Mouse (Mus musculus): ENCODE measurements around the gene Hes2.

The Hes2 gene

DNA sequence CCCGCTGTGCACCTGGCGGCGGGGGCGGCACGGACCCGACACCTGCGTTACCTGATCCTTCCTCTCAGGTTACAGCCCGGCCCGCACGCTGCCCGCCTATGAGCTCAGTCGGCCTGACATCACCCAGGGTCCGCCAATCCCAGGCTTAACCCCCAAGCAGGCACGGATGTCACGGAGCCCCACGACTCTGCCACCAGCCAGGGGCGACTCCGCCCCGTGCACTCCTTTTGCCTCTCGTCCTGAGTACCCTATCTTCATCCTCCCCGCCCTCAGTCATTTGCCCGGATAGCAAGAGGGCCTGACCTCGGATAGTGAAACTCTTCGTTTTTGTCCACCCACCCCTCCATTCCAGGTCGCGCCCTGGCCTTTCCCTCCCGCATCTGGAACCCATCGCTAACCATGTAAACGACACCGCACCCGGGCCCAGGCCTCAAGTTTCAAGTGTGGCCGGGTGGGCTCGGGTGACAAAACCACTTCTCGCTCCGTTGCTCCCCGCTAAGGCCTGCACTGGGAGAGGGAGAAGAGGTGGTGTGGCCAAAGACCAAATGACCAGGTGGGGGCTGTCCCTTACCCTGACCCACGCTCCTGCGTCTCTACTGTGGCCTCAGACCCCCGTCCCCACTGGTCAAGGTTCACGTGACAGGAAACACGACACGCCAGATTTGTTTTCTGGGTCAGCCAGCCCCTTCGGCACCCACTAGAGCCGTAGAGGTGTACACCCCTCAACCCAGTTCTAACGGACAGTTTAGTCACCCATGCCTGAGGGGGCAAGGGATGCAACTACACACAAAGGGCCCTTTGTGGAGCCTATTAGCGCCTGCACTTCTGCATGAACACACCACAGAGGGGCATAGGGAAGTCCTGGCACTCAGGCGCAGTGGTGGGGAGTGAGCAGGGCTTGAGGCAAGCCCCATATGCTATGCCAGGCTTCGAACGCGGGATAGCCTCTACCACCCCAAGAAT is 26.6 kb upstream of the Hes2 start:
- DNase-seq: no peak

DNA sequence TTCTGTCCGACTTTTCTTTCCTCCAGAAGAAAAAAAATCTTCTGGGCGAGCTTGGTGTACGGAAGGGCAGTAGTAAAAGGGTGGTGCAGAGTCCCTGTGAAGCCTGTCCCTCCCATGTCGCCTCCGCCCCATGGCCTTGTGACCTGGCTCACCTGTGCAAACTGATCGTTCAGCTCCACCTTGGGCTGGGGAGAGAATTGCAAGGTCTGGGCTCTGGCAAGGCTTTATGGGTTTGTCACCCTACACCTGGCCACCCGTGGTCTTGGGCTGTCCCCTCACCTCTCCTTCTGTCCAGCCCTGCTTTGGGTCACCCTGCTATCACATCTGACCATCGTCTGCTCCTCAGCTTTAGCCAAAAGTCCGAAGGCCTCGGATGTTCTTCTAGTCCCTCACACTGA is 25.9 kb upstream of the Hes2 start:
- DNase-seq: no peak

- no peak for DNase-seq
Observed at GRCm38 (mm10) chr4:152133213-152133612, 25.5 kb upstream of the Hes2 start.

DNA sequence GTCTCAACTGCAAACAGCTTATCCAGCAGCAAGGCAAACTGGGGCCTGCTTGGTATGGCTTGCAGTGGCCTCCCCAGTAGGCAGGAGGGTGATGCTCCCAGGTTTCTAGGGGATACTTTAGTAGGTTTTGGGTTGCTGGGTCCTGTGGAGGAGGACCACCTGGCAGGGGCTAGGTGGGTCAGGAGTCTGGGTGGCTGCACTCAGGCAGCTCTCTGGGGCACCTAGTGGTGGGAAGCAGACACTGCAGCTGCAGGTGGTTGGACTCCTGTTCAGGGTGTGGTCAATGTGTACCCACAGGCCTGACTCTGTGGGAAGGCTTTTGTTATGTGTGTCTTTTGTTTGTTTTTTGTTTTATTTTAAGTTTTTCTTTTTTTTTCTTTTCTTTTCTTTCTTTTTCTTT is 24.2 kb upstream of the Hes2 start:
- no peak for DNase-seq

- no peak for DNase-seq
Observed at GRCm38 (mm10) chr4:152135363-152135762, 23.3 kb upstream of the Hes2 start.

DNA sequence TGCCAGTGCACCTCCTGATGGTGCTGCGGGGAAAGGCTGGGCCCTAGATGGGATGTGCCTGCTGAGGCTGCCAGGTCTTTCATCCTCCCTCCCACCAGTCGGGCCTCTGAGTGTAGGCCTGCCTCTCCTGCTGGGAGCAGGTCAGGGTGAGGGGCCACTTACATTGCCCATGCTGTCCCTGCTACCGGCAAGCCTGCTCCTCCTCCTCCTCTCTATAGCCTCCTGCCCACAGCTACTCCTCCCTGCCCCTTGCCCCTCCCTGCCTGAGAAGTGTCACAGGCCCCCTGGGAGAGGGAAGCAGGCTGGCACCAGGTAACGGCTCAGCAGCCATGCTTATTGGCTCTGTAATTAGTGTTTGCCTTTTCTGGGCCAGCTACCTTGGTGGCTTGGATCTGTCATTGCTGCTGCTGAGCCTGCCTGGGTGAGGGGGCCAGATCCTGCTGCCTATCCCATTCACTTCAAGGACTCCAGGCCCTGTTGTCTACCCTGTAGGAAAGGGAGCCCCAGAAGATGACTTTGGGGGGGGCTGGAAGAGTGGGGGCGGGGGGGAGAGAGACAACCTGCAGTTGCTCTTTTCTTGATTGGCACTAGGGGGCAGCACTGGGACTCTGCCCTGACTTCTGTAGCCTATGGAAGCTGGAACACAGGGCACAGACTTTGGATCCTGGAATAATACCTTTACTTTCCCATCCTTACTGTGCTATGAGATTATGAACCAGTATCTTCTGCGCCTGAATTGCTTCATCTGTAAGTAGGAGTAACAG is 22.4 kb upstream of the Hes2 start:
- DNase-seq: no peak

- no peak for DNase-seq
Observed at GRCm38 (mm10) chr4:152136876-152137250, 21.8 kb upstream of the Hes2 start.

DNA sequence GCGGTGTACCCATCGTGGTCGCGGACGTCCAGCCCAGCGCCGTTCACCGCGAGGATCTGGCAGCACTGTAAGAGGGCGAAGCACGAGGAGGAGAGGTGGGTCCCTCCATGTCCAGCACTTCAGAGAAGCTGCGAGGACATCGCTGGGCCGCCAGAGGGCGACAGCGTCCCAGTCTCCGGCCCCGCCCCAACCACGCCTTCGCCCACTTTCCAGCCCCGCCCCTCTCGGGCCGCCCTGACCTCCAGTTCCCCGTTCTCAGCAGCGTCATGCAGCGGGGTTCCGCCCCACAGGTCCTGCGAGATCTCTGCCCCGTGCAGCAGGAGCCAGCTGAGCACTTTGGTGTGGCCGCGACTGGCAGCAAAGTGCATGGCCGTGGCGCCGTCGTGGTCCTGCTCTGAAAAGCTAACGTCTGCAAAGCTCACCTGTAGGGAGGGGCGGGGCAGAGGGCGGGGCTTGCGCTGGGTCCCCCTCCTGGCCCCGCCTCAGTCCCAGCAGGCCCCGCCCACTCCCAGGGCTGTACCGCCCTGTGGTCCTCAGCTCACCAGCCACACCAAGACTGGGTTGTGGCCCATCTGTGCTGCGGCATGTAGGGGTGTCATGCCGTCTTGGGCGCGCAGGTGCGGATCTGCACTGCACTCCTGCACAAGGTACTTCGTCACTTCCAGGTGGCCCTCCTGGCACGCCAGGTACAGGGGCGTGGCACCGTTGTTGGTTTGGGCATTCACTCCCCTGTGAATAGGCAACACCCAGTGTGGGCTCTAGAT is 20.0 kb upstream of the Hes2 start:
- DNase-seq: peak; percentile 76

- DNase-seq: no peak
Observed at GRCm38 (mm10) chr4:152140441-152140840, 18.2 kb upstream of the Hes2 start.

DNA sequence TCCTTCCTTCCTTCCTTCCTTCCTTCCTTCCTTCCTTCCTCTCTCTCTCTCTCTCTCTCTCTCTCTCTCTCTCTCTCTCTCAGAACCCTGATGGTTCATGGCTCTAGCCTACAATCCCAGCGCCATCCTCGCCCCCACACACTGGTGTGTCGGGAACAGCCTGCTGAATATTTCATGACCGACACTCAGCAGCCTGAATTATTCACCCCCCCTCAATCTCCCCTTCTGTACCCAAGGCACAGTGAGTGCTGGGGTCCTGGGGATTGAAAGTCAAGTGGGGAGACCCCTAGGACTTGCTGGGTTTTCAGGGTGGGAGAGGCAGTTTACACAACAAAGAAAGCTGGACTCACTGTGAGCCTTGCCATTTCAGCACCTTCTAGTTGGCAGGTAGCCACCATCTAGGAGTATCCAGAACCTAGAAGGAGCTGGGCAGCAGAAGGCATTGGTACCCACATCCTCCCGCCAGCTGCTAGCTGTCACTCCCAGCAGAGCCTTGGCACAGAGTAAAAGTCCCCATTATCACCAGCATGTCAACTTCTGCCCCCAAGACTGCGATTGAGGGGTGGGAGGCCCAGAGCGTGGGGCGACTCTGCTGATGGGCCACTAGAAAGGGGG is 17.0 kb upstream of the Hes2 start:
- no peak for DNase-seq

- DNase-seq: no peak
Observed at GRCm38 (mm10) chr4:152143632-152144031, 15.0 kb upstream of the Hes2 start.

DNA sequence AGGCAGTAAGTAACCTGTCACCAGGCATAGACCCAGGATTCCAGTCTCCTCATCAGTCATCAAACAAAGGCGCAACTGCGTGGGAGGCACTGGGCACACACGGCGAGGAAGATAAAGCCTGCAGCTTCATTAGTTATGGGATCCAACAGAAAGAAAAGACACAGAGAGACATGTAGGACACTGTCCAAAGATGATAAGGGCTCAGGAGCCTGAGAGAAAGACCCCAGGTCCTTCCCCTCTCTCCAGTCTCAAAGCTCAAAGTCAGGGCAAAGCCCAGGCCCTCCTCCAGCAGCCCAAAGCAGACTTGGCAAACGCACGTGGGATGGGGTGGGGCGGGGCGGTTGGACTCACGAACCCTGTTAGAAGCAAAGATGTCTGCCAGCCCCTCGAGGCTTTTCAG is 13.2 kb upstream of the Hes2 start:
- no peak for DNase-seq

- no peak for DNase-seq
Observed at GRCm38 (mm10) chr4:152146033-152146827, 12.4 kb upstream of the Hes2 start.

GRCm38 (mm10) chr4:152150546-152150945 is 8.1 kb upstream of the Hes2 start:
- no peak for DNase-seq

- no peak for DNase-seq
Observed at GRCm38 (mm10) chr4:152151451-152151965, 7.2 kb upstream of the Hes2 start.

- no peak for DNase-seq
Observed at GRCm38 (mm10) chr4:152151966-152152544, 6.6 kb upstream of the Hes2 start, which contains the start of gene Espn. TSS of gene Espn (minus strand) at chr4:152152371.

DNA sequence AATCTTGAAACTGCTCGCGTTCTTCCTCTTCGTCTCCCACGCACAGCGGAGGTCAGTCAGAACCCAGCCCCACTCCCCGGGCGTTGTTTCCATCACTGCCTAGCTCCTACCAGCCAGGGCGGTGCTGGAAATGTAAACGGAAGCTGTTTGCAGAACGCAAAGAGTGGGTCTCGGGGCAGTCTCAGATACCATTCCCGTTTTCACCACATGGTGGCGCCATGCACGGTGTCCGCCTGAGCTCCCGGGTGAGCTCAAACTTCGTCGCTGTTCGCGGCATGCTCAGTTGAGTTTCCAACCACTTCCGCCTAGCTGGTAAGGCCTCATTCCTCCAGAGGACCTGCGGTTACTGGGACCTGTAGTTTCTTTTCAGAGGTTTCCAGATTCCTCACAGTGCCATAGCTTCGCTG is 4.9 kb upstream of the Hes2 start:
- peak; percentile 89 for DNase-seq

GRCm38 (mm10) chr4:152155019-152155418 is 3.6 kb upstream of the Hes2 start:
- DNase-seq: no peak

GRCm38 (mm10) chr4:152157779-152158584 is 685 bp upstream of the Hes2 start:
- DNase-seq: peak; percentile 55

DNA sequence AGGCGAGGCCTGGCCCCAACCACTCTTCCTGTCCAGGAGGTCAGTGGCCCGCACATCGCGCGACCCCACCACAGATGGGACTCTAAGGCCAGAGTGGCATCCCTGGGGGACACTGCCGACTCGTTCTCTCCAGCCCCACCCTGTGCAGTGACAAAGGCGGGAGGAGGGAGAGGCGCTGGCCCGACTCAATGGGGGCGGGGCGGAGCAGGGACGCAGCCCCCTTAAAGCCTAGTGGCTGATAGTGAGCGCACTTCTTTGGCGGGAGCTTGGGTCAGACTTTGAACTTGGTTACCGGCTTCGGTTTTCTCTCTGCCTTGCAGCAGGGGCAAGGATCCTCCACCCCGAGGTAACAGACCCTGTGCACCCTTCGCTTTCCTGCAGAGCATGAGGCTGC is 615 bp downstream of the Hes2 start:
- no peak for DNase-seq
